Mouse (Mus musculus): ENCODE results near the gene Gpr83.

Gene Gpr83

DNA sequence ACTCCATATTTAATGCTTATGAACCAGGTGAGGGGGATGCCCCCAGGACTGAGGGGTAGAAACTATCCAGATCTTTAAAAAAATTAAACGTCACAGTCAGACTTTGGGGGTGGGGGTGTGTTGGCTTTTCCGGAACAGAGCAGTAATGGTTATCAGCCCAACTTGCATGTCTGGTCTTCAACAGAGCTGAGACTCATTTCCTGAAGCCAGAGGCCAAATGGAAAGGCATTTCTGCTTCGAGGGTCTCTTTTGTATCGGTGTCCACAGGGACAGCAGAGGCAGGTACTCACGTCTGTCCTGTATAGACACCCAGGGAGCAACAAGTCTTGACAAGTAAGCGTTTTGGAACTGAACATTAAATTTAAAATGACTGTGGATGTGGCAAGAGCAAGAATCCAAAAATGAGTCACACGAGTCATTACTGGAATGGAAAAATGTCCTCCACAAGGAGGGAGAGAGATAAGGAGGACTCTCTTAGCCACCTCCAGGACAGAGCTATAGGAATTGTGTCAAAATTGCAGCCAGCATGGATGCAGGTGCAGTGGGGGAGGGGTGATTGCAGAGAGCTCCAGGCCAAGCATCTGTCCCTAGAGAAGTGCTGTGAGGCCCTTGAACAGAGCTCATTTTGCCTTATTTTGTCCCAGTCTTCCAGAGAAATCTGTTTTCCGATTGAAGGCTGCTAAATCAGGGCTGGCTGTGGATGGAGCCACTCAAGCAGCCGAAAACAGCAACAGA, 44.9 kb downstream of the Gpr83 start:
- DNase-seq (ENCODE audit: low spot score in 2 of 2): no peak

DNA sequence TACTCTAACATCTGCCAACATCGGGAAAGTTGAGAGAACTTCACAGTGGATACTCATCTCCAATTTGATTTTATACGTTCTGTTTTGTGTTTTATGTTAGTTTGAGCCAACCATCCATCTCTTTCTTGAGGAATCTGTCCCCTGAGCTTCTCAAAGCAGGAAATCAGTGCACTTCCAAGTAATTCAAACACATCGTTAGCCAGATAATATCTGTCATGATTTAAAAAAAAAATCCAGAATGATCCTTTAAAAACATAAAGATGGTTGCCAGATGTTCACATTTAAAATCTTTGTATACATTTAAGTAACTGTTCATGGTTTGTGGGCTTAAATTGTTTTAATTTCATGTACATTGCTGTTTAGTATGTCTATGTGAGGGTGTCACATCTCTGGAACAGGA, 45.9 kb downstream of the Gpr83 start:
- DNase-seq (ENCODE audit: low spot score in 2 of 2): no peak

DNA sequence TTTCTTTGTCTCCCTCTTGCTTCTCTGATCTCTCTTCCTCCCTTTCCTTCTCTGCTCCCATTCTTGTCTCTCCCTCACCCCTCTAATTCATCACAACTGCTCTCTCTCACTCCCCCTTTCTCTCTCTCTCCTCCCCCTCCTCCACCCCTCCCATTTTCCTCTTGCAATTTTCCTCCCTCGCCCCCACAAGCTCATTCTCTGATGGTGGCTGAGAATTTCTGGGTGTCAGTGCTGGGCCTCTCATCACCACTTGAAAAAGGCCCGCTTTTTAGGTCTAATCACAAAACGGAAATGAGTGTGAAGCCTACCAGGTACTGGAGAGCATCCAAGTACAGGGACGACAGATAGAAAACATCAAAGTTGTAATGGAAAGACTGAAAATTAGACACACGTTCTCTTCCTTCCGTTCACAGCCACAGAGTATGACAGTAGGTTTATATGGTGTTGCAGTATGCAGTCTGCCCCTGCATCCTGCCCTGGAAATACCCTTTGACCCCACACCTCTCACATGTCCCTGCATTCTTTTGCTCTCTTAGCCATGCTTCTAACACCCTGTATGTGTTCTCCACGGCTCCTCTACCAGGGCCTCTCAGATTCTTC, 47.9 kb downstream of the Gpr83 start:
- no peak for DNase-seq (ENCODE audit: low spot score in 2 of 2)

DNA sequence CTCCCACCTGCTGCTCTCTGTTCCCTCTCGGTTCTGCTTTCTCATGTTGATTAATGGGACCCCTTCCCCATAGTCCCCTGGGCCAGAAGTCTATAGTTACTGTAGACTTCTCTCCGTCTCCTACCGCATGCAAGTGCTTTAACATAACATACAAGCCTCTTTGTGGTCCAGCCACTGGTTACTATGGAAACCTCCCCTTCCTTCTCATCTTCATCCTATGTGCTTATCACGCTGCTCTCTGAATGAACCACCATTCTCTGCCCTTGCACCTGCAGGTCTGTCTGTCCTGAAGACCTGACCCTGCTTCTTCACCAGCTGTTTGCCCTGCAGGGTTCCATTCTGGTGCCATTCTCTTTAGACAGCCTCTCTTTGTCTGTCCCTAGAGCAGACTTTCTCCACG, 50.0 kb downstream of the Gpr83 start:
- no peak for DNase-seq (ENCODE audit: low spot score in 2 of 2)

DNA sequence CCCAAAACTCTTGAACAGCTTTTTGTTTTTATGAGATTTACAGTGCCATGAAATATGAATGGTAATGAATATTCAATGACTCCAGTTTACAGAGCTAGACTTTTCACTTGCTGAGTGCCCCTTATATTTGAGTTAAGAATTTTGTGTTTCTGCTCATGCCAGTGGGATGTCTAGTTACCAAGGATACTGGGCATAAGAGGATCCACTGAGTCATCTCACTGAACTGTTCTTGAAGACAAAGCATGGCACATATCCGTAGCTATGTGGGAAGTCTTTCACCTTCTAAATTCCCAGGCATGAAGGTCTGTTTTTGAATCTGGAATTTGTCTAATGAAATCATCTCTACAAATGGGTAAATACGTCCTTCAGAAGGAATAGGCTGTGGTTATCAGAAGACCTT, 52.0 kb downstream of the Gpr83 start:
- DNase-seq (ENCODE audit: low spot score in 2 of 2): no peak

DNA sequence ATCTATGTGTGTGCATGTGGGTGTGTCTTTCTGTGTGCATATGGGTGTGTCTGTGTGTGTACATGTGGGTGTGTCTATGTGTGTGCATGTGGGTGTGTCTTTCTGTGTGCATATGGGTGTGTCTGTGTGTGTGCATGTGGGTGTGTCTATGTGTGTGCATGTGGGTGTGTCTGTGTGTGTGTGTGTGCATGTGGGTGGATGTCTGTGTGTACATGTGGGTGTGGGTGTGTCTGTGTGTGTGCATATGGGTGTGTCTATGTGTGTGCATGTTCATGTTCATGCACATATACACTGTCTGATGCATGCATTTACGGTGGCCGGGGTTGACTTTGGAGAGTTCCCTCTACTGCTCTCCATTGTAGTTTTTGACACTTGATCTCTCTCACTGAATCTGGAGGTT, 57.7 kb downstream of the Gpr83 start:
- no peak for DNase-seq (ENCODE audit: low spot score in 2 of 2)

DNA sequence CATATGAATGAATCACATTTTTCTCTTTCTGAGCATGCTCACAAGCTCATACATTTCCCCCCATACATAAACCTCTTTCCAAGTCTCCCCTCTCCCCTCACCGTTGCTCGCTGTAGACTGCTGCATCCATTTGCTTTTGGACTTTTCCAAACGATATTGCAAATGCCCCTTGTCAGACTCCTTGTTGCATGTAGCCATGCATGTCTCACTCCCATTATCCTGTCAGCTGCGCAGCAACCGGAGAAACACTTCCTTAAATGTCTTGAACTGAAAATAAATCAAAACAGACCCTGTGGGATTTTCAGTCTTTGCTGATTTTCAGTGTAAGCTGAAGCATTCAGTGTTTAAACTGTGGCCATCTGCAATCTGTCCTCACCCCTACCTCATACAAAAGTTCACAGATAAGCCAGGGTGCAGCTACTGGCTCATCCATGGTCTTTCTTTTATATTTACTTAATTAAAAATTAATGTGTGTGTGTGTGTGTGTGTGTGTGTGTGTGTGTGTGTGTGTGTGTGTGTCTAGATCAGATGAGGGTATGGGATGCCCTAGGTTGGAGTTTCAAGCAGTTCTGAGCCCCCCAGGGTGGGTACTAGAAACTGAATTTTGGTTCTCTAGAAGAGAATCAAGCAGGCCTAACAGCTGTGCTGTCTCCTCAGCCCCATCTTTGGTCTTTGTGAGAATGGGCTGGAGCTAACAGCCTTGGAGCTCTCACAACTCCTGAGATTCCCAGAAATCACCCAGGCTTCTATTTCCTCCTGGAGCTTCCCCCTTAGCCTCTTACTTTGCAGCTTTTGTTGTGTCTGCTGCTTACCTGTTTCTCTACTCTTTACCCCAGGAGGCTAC, 59.0 kb downstream of the Gpr83 start:
- DNase-seq (ENCODE audit: low spot score in 2 of 2): no peak
